Mouse (Mus musculus) kidney, embryonic 15.5 days (tissue): ENCODE measurements at regions not wholly inside any gene's neighbourhood (a gene's known extent, or its start where the extent isn't known, plus 50 kb on each side); places are given as distances from the start of the nearest gene placed in this dataset.
A peak's percentile ranks its signal among the peaks of the same experiment; 100 is the strongest.

Experiments
- ATAC-seq: fragments of 200-750 bp; cut with Nextera tagmentation; replicated peaks from 2 replicates; pipeline ENCODE4 v1.8.0; 2017; ENCODE audit warnings: moderate TSS enrichment; ENCODE audit not compliant: low FRiP score
- H3K27ac ChIP-seq: fragments of 300-500 bp; sonication (generic); 2 replicates; pipeline ENCODE4 v1.5.1; 2015; ENCODE audit warnings: mild to moderate bottlenecking, inconsistent platforms
- H3K27me3 ChIP-seq: fragments of 300-500 bp; sonication (generic); 2 replicates; pipeline ENCODE4 v1.6.1; 2015; ENCODE audit warnings: inconsistent platforms
- H3K36me3 ChIP-seq: fragments of 300-500 bp; sonication (generic); 2 replicates; pipeline ENCODE4 v1.6.1; 2015; ENCODE audit warnings: inconsistent platforms
- H3K4me1 ChIP-seq: fragments of 300-500 bp; sonication (generic); 2 replicates; pipeline ENCODE4 v1.6.1; 2015; ENCODE audit warnings: inconsistent platforms
- H3K4me2 ChIP-seq: fragments of 300-500 bp; sonication (generic); 2 replicates; pipeline ENCODE4 v1.6.1; 2015; ENCODE audit warnings: moderate library complexity, mild to moderate bottlenecking, inconsistent platforms
- H3K4me3 ChIP-seq: fragments of 300-500 bp; sonication (generic); replicated peaks from 2 replicates; pipeline ENCODE4 v1.5.1; 2015; ENCODE audit warnings: mild to moderate bottlenecking, inconsistent platforms
- H3K9ac ChIP-seq: fragments of 300-500 bp; sonication (generic); 2 replicates; pipeline ENCODE4 v1.6.1; 2015; ENCODE audit warnings: mild to moderate bottlenecking, inconsistent platforms
- H3K9me3 ChIP-seq: fragments of 300-500 bp; sonication (generic); replicated peaks from 2 replicates; pipeline ENCODE4 v1.6.1; 2016; ENCODE audit warnings: inconsistent platforms
- WGBS: fragments of 180-500 bp; shearing (Covaris S2); methylation state at CpG from one replicate; pipeline ENCODE4 v1.1.7; 2015; ENCODE audit warnings: mixed read lengths; 5-methylcytosine and 5-hydroxymethylcytosine counted together

GRCm38 (mm10) chr10:44796205-44796604 lies 267.9 kb upstream of the Prdm1 start:
- Histone ChIP-seq H3K9me3 (no peaks in the 10 kb centered on the region), H3K27ac (no peak overlapping the region), H3K4me2 (no peak overlapping the region), H3K27me3 (no peaks in the 10 kb centered on the region), H3K36me3 (no peaks in the 10 kb centered on the region), H3K4me3 (no peak overlapping the region), H3K4me1 (no peaks in the 10 kb centered on the region), H3K9ac (no peak overlapping the region)
- ATAC-seq, result no peak
- 62% methylated on average over 1 of the region's 1 CpGs for WGBS

GRCm38 (mm10) chr10:44785386-44785785 lies 257.1 kb upstream of the Prdm1 start:
- no peak for ATAC-seq
- Histone ChIP-seq H3K27me3 (no peaks in the 10 kb centered on the region), H3K4me1 (no peaks in the 10 kb centered on the region), H3K36me3 (no peaks in the 10 kb centered on the region), H3K4me3 (no peak overlapping the region), H3K9ac (no peak overlapping the region), H3K9me3 (no peaks in the 10 kb centered on the region), H3K4me2 (no peak overlapping the region), H3K27ac (no peak overlapping the region)
- WGBS, result 33% methylated on average over 6 of the region's 6 CpGs

- H3K27me3 ChIP-seq, result no peaks in the 10 kb centered on the region
- no peak for ATAC-seq
- no peaks in the 10 kb centered on the region for H3K9me3 ChIP-seq
- no peak overlapping the region for H3K27ac ChIP-seq
- no peak overlapping the region for H3K4me3 ChIP-seq
- H3K9ac ChIP-seq, result no peak overlapping the region
- no peak overlapping the region for H3K4me2 ChIP-seq
- 82% methylated on average over 5 of the region's 5 CpGs for WGBS
- no peaks in the 10 kb centered on the region for H3K4me1 ChIP-seq
- no peaks in the 10 kb centered on the region for H3K36me3 ChIP-seq
These were observed 252.2 kb upstream of the Prdm1 start for GRCm38 (mm10) chr10:44780381-44780958.

GRCm38 (mm10) chr10:44779568-44780207 lies 251.4 kb upstream of the Prdm1 start:
- no peak overlapping the region for H3K27ac ChIP-seq
- H3K9ac ChIP-seq, result no peak overlapping the region
- H3K27me3 ChIP-seq, result no peaks in the 10 kb centered on the region
- 65% methylated on average over 8 of the region's 8 CpGs for WGBS
- H3K9me3 ChIP-seq, result no peaks in the 10 kb centered on the region
- no peak overlapping the region for H3K4me3 ChIP-seq
- H3K4me2 ChIP-seq, result no peak overlapping the region
- ATAC-seq, result no peak
- no peaks in the 10 kb centered on the region for H3K36me3 ChIP-seq
- no peaks in the 10 kb centered on the region for H3K4me1 ChIP-seq

- Histone ChIP-seq H3K4me2 (no peak overlapping the region), H3K4me3 (no peak overlapping the region), H3K9me3 (no peaks in the 10 kb centered on the region), H3K4me1 (no peaks in the 10 kb centered on the region), H3K9ac (no peak overlapping the region), H3K27ac (no peak overlapping the region), H3K36me3 (no peaks in the 10 kb centered on the region), H3K27me3 (no peaks in the 10 kb centered on the region)
- ATAC-seq, result no peak
- WGBS, result 94% methylated on average over 2 of the region's 2 CpGs
These were observed 248.9 kb upstream of the Prdm1 start for GRCm38 (mm10) chr10:44777214-44777613.

GRCm38 (mm10) chr10:44776175-44776574 lies 247.9 kb upstream of the Prdm1 start:
- no peak overlapping the region for H3K4me2 ChIP-seq
- 67% methylated on average over 2 of the region's 2 CpGs for WGBS

GRCm38 (mm10) chr10:44765527-44765926 lies 237.2 kb upstream of the Prdm1 start:
- ATAC-seq, result no peak
- no peaks in the 10 kb centered on the region for H3K27me3 ChIP-seq
- H3K36me3 ChIP-seq, result no peaks in the 10 kb centered on the region
- no peak overlapping the region for H3K4me3 ChIP-seq
- no peak overlapping the region for H3K9ac ChIP-seq
- peaks cover 8% of the 10 kb centered on the region; the same call in 1 of the 2 replicates for H3K4me1 ChIP-seq
- WGBS, result 52% methylated on average over 3 of the region's 3 CpGs
- H3K27ac ChIP-seq, result no peak overlapping the region
- H3K4me2 ChIP-seq, result no peak overlapping the region
- H3K9me3 ChIP-seq, result no peaks in the 10 kb centered on the region

More at GRCm38 (mm10) chr10:44776175-44776574, 247.9 kb upstream of the Prdm1 start:
- ATAC-seq, result no peak
- Histone ChIP-seq H3K9me3 (no peaks in the 10 kb centered on the region), H3K9ac (no peak overlapping the region), H3K27ac (no peak overlapping the region), H3K36me3 (no peaks in the 10 kb centered on the region), H3K4me1 (no peaks in the 10 kb centered on the region), H3K27me3 (no peaks in the 10 kb centered on the region), H3K4me3 (no peak overlapping the region)

GRCm38 (mm10) chr10:44763102-44763501 lies 234.8 kb upstream of the Prdm1 start:
- H3K4me2 ChIP-seq, result no peak overlapping the region
- peaks cover 8% of the 10 kb centered on the region; the same call in 1 of the 2 replicates for H3K4me1 ChIP-seq
- H3K27me3 ChIP-seq, result no peaks in the 10 kb centered on the region
- WGBS, result 13% methylated on average over 3 of the region's 3 CpGs
- ATAC-seq, result no peak
- no peaks in the 10 kb centered on the region for H3K9me3 ChIP-seq
- no peaks in the 10 kb centered on the region for H3K36me3 ChIP-seq
- H3K4me3 ChIP-seq, result no peak overlapping the region
- H3K9ac ChIP-seq, result no peak overlapping the region
- H3K27ac ChIP-seq, result no peak overlapping the region

- H3K27me3 ChIP-seq, result no peaks in the 10 kb centered on the region
- H3K4me3 ChIP-seq, result no peak overlapping the region
- WGBS, result 77% methylated on average over 4 of the region's 4 CpGs
- no peak for ATAC-seq
- no peaks in the 10 kb centered on the region for H3K9me3 ChIP-seq
- peaks cover 8% of the 10 kb centered on the region; the same call in 1 of the 2 replicates for H3K4me1 ChIP-seq
- no peaks in the 10 kb centered on the region for H3K36me3 ChIP-seq
- H3K27ac ChIP-seq, result no peak overlapping the region
- H3K9ac ChIP-seq, result no peak overlapping the region
- no peak overlapping the region for H3K4me2 ChIP-seq
These were observed 233.8 kb upstream of the Prdm1 start for GRCm38 (mm10) chr10:44762068-44762467.

- no peaks in the 10 kb centered on the region for H3K9me3 ChIP-seq
- H3K27ac ChIP-seq, result no peak overlapping the region
- no peaks in the 10 kb centered on the region for H3K27me3 ChIP-seq
- no peak overlapping the region for H3K9ac ChIP-seq
- peaks cover 8% of the 10 kb centered on the region; the same call in 1 of the 2 replicates for H3K4me1 ChIP-seq
- no peak overlapping the region for H3K4me3 ChIP-seq
- ATAC-seq, result no peak
- no peaks in the 10 kb centered on the region for H3K36me3 ChIP-seq
- no peak overlapping the region for H3K4me2 ChIP-seq
- WGBS, result 81% methylated on average over 4 of the region's 4 CpGs
These were observed 233.0 kb upstream of the Prdm1 start for GRCm38 (mm10) chr10:44761324-44761723.

- 0 out of 2 replicates have a peak, but pooled peaks have one; percentile 23 for ATAC-seq
- 40% methylated on average over 6 of the region's 6 CpGs for WGBS
These were observed 227.2 kb upstream of the Prdm1 start for GRCm38 (mm10) chr10:44755355-44755957.

GRCm38 (mm10) chr10:44754930-44755329 lies 226.6 kb upstream of the Prdm1 start:
- Histone ChIP-seq H3K4me1 (no peaks in the 10 kb centered on the region), H3K36me3 (no peaks in the 10 kb centered on the region)

More at GRCm38 (mm10) chr10:44755355-44755957, 227.2 kb upstream of the Prdm1 start:
- Histone ChIP-seq H3K27ac (no peak overlapping the region), H3K4me1 (no peaks in the 10 kb centered on the region), H3K4me3 (no peak overlapping the region), H3K4me2 (no peak overlapping the region), H3K9ac (no peak overlapping the region), H3K36me3 (no peaks in the 10 kb centered on the region), H3K27me3 (no peaks in the 10 kb centered on the region), H3K9me3 (no peaks in the 10 kb centered on the region)

More at GRCm38 (mm10) chr10:44754930-44755329, 226.6 kb upstream of the Prdm1 start:
- no peaks in the 10 kb centered on the region for H3K9me3 ChIP-seq
- H3K4me2 ChIP-seq, result no peak overlapping the region
- H3K9ac ChIP-seq, result no peak overlapping the region
- H3K4me3 ChIP-seq, result no peak overlapping the region
- ATAC-seq, result no peak
- H3K27me3 ChIP-seq, result no peaks in the 10 kb centered on the region
- H3K27ac ChIP-seq, result no peak overlapping the region
- 69% methylated on average over 4 of the region's 4 CpGs for WGBS
